Mouse (Mus musculus) MN1 (cell line): ENCODE results near the gene Hnrnpm.
A peak's percentile ranks its signal among the peaks of the same experiment; 100 is the strongest.
"Not testable (repeated sequence)": the region's sequence is repeated elsewhere in the genome, so short reads cannot be mapped to it uniquely, and the experiment has no call there.

ENCODE experiments used
- DNase-seq: peaks from one replicate; pipeline ENCODE4 v3.0.0-alpha.2; 2016; ENCODE audit warnings: low spot score

The Hnrnpm gene

GRCm38 (mm10) chr17:33686760-33687159 is at the start of gene Hnrnpm:
Hnrnpm (minus strand) TSS chr17:33686860.
- DNase-seq: no peak

GRCm38 (mm10) chr17:33733526-33733925 is 46.9 kb upstream of the Hnrnpm start:
- DNase-seq: not testable (repeated sequence)

GRCm38 (mm10) chr17:33732556-33733083 is 46.0 kb upstream of the Hnrnpm start:
- not testable (repeated sequence) for DNase-seq

- DNase-seq: no peak
Observed at GRCm38 (mm10) chr17:33729215-33729614, 42.6 kb upstream of the Hnrnpm start.

GRCm38 (mm10) chr17:33728396-33728795 is 41.7 kb upstream of the Hnrnpm start:
- no peak for DNase-seq

- no peak for DNase-seq
Observed at GRCm38 (mm10) chr17:33719736-33720378, 33.2 kb upstream of the Hnrnpm start.

- no peak for DNase-seq
Observed at GRCm38 (mm10) chr17:33718944-33719725, 32.5 kb upstream of the Hnrnpm start.

GRCm38 (mm10) chr17:33718384-33718881 is 31.8 kb upstream of the Hnrnpm start, which contains the start of gene March2:
March2 (minus strand) TSS chr17:33718670.
- peak; percentile 96 for DNase-seq

GRCm38 (mm10) chr17:33717982-33718381 is 31.3 kb upstream of the Hnrnpm start:
- no peak for DNase-seq

GRCm38 (mm10) chr17:33717246-33717645 is 30.6 kb upstream of the Hnrnpm start:
- no peak for DNase-seq

GRCm38 (mm10) chr17:33714779-33715178 is 28.1 kb upstream of the Hnrnpm start:
- DNase-seq: no peak

- peak; percentile 16 for DNase-seq
Observed at GRCm38 (mm10) chr17:33713271-33713670, 26.6 kb upstream of the Hnrnpm start.

GRCm38 (mm10) chr17:33709834-33710233 is 23.2 kb upstream of the Hnrnpm start:
- DNase-seq: no peak

- DNase-seq: no peak
Observed at GRCm38 (mm10) chr17:33703091-33703490, 16.4 kb upstream of the Hnrnpm start.

- no peak for DNase-seq
Observed at GRCm38 (mm10) chr17:33702178-33702577, 15.5 kb upstream of the Hnrnpm start.

GRCm38 (mm10) chr17:33695471-33695870 is 8.8 kb upstream of the Hnrnpm start:
- no peak for DNase-seq

GRCm38 (mm10) chr17:33685249-33685653 is 1.4 kb downstream of the Hnrnpm start:
- DNase-seq: peak; percentile 97

GRCm38 (mm10) chr17:33684671-33685231 is 1.9 kb downstream of the Hnrnpm start:
- peak; percentile 85 for DNase-seq

- DNase-seq: no peak
Observed at GRCm38 (mm10) chr17:33681767-33682166, 4.9 kb downstream of the Hnrnpm start.

- no peak for DNase-seq
Observed at GRCm38 (mm10) chr17:33678771-33679170, 7.9 kb downstream of the Hnrnpm start.

- no peak for DNase-seq
Observed at GRCm38 (mm10) chr17:33676086-33676485, 10.6 kb downstream of the Hnrnpm start.

GRCm38 (mm10) chr17:33675452-33675851 is 11.2 kb downstream of the Hnrnpm start:
- peak; percentile 29 for DNase-seq

GRCm38 (mm10) chr17:33673837-33674236 is 12.8 kb downstream of the Hnrnpm start:
- no peak for DNase-seq
